In genomic region chr11:88197153-88197576, GRCm38 (mm10) we compare ENCODE assay signal across 8 mouse cellular contexts. TPM values are rescaled to one million over a fixed set of nuclear protein-coding genes. Genes with fewer than 3 reads are reported as not detected.
DNase-seq lines count a peak whose midpoint lies in the region; ATAC-seq and TF ChIP-seq lines count a peak whose summit lies in the region.

No protein-coding gene starts in this region.

- peaks cover 20% of the 10 kb centered on the region for H3K4me1 ChIP-seq in kidney, embryonic 14.5 days (ENCODE audit: control insufficient read depth, insufficient read depth, low read length)
- peaks cover 47% of the 10 kb centered on the region for H3K4me1 ChIP-seq in forebrain, embryonic 10.5 days
- H3K4me1 ChIP-seq in kidney, postnatal 0 days (replicated peaks; ENCODE audit: insufficient read depth, low read length) = peaks cover 12% of the 10 kb centered on the region; the same call in 1 of the 2 replicates
- H3K4me1 ChIP-seq in stomach, embryonic 14.5 days (ENCODE audit: control insufficient read depth, insufficient read depth, low read length) = peaks cover 16% of the 10 kb centered on the region

- no peak overlapping the region for H3K4me2 ChIP-seq in kidney, embryonic 14.5 days (replicated peaks; ENCODE audit: low read depth, low read length)
- H3K4me2 ChIP-seq in kidney, postnatal 0 days (ENCODE audit: low read length) = no peak overlapping the region
- no peak overlapping the region for H3K4me2 ChIP-seq in stomach, embryonic 14.5 days (replicated peaks; ENCODE audit: low read depth, low read length)

- H3K27ac ChIP-seq in kidney, embryonic 14.5 days (ENCODE audit: low read depth, low read length) = no peak overlapping the region
- no peak overlapping the region for H3K27ac ChIP-seq in forebrain, embryonic 10.5 days
- no peak overlapping the region for H3K27ac ChIP-seq in kidney, postnatal 0 days
- peak overlapping the region; percentile 33; the same call in 1 of the 2 replicates for H3K27ac ChIP-seq in stomach, embryonic 14.5 days (ENCODE audit: low read length)

- no peaks in the 10 kb centered on the region for H3K9me3 ChIP-seq in kidney, embryonic 14.5 days (ENCODE audit: control insufficient read depth, low read length)
- no peaks in the 10 kb centered on the region for H3K9me3 ChIP-seq in forebrain, embryonic 10.5 days
- no peaks in the 10 kb centered on the region for H3K9me3 ChIP-seq in kidney, postnatal 0 days (replicated peaks; ENCODE audit: low read length)
- H3K9me3 ChIP-seq in stomach, embryonic 14.5 days (ENCODE audit: control insufficient read depth, low read depth, low read length) = no peaks in the 10 kb centered on the region

- peak; percentile 88 for TF ChIP-seq CTCF in kidney, postnatal 0 days (IDR thresholded peaks at IDR 0.05; ENCODE audit: low read depth)

- no peak overlapping the region for H3K9ac ChIP-seq in kidney, embryonic 14.5 days (ENCODE audit: low read depth, low read length)
- no peak overlapping the region for H3K9ac ChIP-seq in kidney, postnatal 0 days (ENCODE audit: low read depth, low read length)
- H3K9ac ChIP-seq in stomach, embryonic 14.5 days (replicated peaks; ENCODE audit: low read depth, low read length) = no peak overlapping the region

- no peak overlapping the region for H3K4me3 ChIP-seq in kidney, embryonic 14.5 days (ENCODE audit: low read length)
- H3K4me3 ChIP-seq in forebrain, embryonic 10.5 days = no peak overlapping the region
- H3K4me3 ChIP-seq in kidney, postnatal 0 days (replicated peaks; ENCODE audit: low read depth, low read length) = no peak overlapping the region
- H3K4me3 ChIP-seq in stomach, embryonic 14.5 days (ENCODE audit: low read depth, low read length) = no peak overlapping the region

- DNase-seq in kidney, adult 18-20 months = peak; percentile 63
- peak; percentile 69 to 70 for DNase-seq in B cell, adult 2 months
- peak; percentile 90 for DNase-seq in adipocyte (ENCODE audit: low spot score)
- DNase-seq in forebrain, embryonic 10.5 days (ENCODE audit: extremely low spot score, low spot score) = peak; percentile 75
- DNase-seq in kidney, postnatal 0 days (ENCODE audit: low spot score) = peak; percentile 87
- DNase-seq in lung, postnatal 36 days = peak; percentile 82

- peaks cover 22% of the 10 kb centered on the region for H3K27me3 ChIP-seq in kidney, embryonic 14.5 days (ENCODE audit: control insufficient read depth, insufficient read depth, low read length)
- peaks cover 51% of the 10 kb centered on the region for H3K27me3 ChIP-seq in forebrain, embryonic 10.5 days (ENCODE audit: poor library complexity, severe bottlenecking)
- H3K27me3 ChIP-seq in kidney, postnatal 0 days (ENCODE audit: insufficient read depth, low read length) = peaks cover 9% of the 10 kb centered on the region; the same call in 1 of the 2 replicates
- H3K27me3 ChIP-seq in stomach, embryonic 14.5 days (ENCODE audit: control insufficient read depth, insufficient read depth, low read length) = 0 out of 2 replicates have a peak, but pooled peaks cover 2% of the 10 kb centered on the region

- no peak for ATAC-seq in kidney, embryonic 14.5 days (ENCODE audit: low FRiP score, low TSS enrichment)
- ATAC-seq in kidney, postnatal 0 days (replicated peaks; ENCODE audit: low FRiP score, low read depth) = no peak; the same call in 1 of the 2 replicates
- ATAC-seq in stomach, embryonic 14.5 days (ENCODE audit: insufficient number of reproducible peaks, insufficient read depth, low FRiP score, low read depth) = no peak

- no peaks in the 10 kb centered on the region for H3K36me3 ChIP-seq in kidney, embryonic 14.5 days (ENCODE audit: control insufficient read depth, insufficient read depth, low read length)
- H3K36me3 ChIP-seq in forebrain, embryonic 10.5 days (replicated peaks) = no peaks in the 10 kb centered on the region
- no peaks in the 10 kb centered on the region for H3K36me3 ChIP-seq in kidney, postnatal 0 days (ENCODE audit: insufficient read depth, low read length)
- no peaks in the 10 kb centered on the region for H3K36me3 ChIP-seq in stomach, embryonic 14.5 days (ENCODE audit: control insufficient read depth, insufficient read depth, low read length)

- 7% methylated on average over 2 of the region's 2 CpGs for WGBS in kidney, embryonic 14.5 days
- WGBS in forebrain, embryonic 10.5 days = 5% methylated on average over 2 of the region's 2 CpGs
- 8% methylated on average over 2 of the region's 2 CpGs for WGBS in kidney, postnatal 0 days
- WGBS in stomach, embryonic 14.5 days = 4% methylated on average over 2 of the region's 2 CpGs

RNA-seq across cellular contexts. Expression of gene Mrps23, which starts 7.0 kb away (rescaled TPM):
- 62.3 and 63.6 TPM in 2 replicates for polyA plus RNA-seq in kidney, embryonic 14.5 days (2014; fragmentation: Nextera tagmentation; extraction: Ambion mirVana)
- 65.5 and 72.6 TPM in 2 replicates for polyA plus RNA-seq in forebrain, embryonic 10.5 days (2016; fragmentation: Nextera tagmentation; extraction: Ambion mirVana)
- 76.3 and 77.7 TPM in 2 replicates for polyA plus RNA-seq in kidney, postnatal 0 days (2015; fragmentation: Nextera tagmentation; extraction: Ambion mirVana)
- polyA plus RNA-seq in stomach, embryonic 14.5 days (2014; fragmentation: Nextera tagmentation; extraction: Ambion mirVana) = 58.6 and 59.2 TPM in 2 replicates
